Mouse (Mus musculus) stomach, embryonic 14.5 days (tissue): ENCODE measurements around the gene Fnbp4. TPM values are rescaled to one million over a fixed set of nuclear protein-coding genes. Genes with fewer than 3 reads are reported as not detected.

ENCODE experiments used
- ATAC-seq: fragments of 200-750 bp; cut with Nextera tagmentation; 2 replicates; pipeline ENCODE4 v1.8.0; 2017; ENCODE audit warnings: low read depth, moderate TSS enrichment; ENCODE audit not compliant: insufficient number of reproducible peaks, insufficient read depth, low FRiP score
- H3K27ac ChIP-seq: fragments of 300-500 bp; sonication (generic); 2 replicates; pipeline ENCODE4 v1.5.1; 2014; ENCODE audit warnings: mild to moderate bottlenecking, low read length, moderate library complexity, mixed read lengths
- H3K27me3 ChIP-seq: fragments of 300-500 bp; sonication (generic); 2 replicates; pipeline ENCODE4 v1.6.1; 2014; ENCODE audit warnings: low read length, control low read depth, mixed read lengths; ENCODE audit not compliant: control insufficient read depth, insufficient read depth
- H3K36me3 ChIP-seq: fragments of 300-500 bp; sonication (generic); 2 replicates; pipeline ENCODE4 v1.6.1; 2014; ENCODE audit warnings: mild to moderate bottlenecking, control low read depth, low read length, moderate library complexity, mixed read lengths; ENCODE audit not compliant: control insufficient read depth, insufficient read depth
- H3K4me1 ChIP-seq: fragments of 300-500 bp; sonication (generic); 2 replicates; pipeline ENCODE4 v1.6.1; 2014; ENCODE audit warnings: low read length, control low read depth, mixed read lengths; ENCODE audit not compliant: control insufficient read depth, insufficient read depth
- H3K4me2 ChIP-seq: fragments of 300-500 bp; sonication (generic); replicated peaks from 2 replicates; pipeline ENCODE4 v1.6.1; 2014; ENCODE audit warnings: low read depth, low read length, control low read depth
- H3K4me3 ChIP-seq: fragments of 300-500 bp; sonication (generic); 2 replicates; pipeline ENCODE4 v1.5.1; 2014; ENCODE audit warnings: low read depth, low read length, control low read depth
- H3K9ac ChIP-seq: fragments of 300-500 bp; sonication (generic); replicated peaks from 2 replicates; pipeline ENCODE4 v1.6.1; 2014; ENCODE audit warnings: low read depth, mild to moderate bottlenecking, control low read depth, low read length, moderate library complexity, mixed read lengths
- H3K9me3 ChIP-seq: fragments of 300-500 bp; sonication (generic); 2 replicates; pipeline ENCODE4 v1.6.1; 2016; ENCODE audit warnings: low read depth, low read length, control low read depth; ENCODE audit not compliant: control insufficient read depth
- WGBS: fragments of 180-500 bp; shearing (Covaris S2); extraction: QIAGEN DNeasy Blood & Tissue Kit; methylation state at CpG from one replicate; pipeline ENCODE4 v1.1.7; 2014; 5-methylcytosine and 5-hydroxymethylcytosine counted together
- polyA plus RNA-seq: library from polyadenylated mRNA; unstranded; fragments of >200 nt; fragmentation: Nextera tagmentation; extraction: Ambion mirVana; gene quantifications from 2 replicates; pipeline ENCODE4 v1.2.1, GENCODE M21; 2014

The Fnbp4 gene
- polyA plus RNA-seq, 1 experiment from 2014 or later, result 112 TPM

DNA sequence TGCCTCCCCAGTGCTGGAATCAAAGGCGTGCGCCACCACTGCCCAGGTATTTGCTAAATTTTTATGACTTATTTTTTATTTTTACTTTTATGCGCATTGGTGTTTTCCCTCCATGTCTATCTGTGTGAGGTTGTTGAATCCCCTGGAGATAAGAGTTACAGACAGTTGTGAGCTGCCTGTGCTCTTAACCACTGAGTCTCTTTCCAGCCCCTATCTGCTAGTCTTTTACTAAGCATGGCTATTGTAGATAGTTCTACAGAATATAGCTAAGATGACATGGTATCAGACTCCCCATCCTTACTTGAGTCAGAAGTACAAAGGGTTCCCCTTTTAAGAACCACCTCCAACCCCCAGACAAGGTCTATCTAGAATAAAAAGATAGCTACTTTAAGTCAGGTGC, 9.0 kb downstream of the Fnbp4 start:
- H3K9ac ChIP-seq, result no peak overlapping the region
- 95% methylated on average over 3 of the region's 3 CpGs for WGBS
- H3K27me3 ChIP-seq, result no peaks in the 10 kb centered on the region
- H3K27ac ChIP-seq, result no peak overlapping the region
- no peak for ATAC-seq
- H3K36me3 ChIP-seq, result peaks cover 67% of the 10 kb centered on the region
- H3K4me3 ChIP-seq, result no peak overlapping the region
- no peaks in the 10 kb centered on the region for H3K9me3 ChIP-seq
- H3K4me2 ChIP-seq, result no peak overlapping the region
- H3K4me1 ChIP-seq, result no peaks in the 10 kb centered on the region

DNA sequence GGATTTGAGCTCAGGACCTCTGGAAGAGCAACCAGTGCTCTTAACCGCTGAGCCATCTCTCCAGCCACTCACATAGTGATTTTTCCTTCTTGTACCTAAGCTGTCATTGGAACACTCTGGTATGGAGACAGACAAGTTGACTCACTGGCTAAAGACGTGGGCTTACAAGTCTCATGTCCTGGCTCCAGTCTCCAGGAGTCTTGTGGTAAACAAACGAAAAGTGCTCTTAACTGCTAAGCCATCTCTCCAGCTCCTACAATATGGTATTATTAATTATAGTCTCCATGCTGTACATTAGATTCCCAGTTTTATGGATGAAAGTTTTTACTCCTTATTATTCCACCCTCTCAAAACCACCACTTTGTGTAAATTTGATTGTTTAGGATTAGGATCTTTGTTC, 20.0 kb downstream of the Fnbp4 start:
- Histone ChIP-seq H3K4me1 (no peaks in the 10 kb centered on the region), H3K9ac (no peak overlapping the region), H3K36me3 (peaks cover 77% of the 10 kb centered on the region), H3K9me3 (no peaks in the 10 kb centered on the region), H3K27ac (no peak overlapping the region), H3K4me3 (no peak overlapping the region), H3K4me2 (no peak overlapping the region), H3K27me3 (no peaks in the 10 kb centered on the region)
- WGBS, result 72% methylated on average over 3 of the region's 3 CpGs
- no peak for ATAC-seq

GRCm38 (mm10) chr2:90781323-90781722, 36.2 kb downstream of the Fnbp4 start:
- Histone ChIP-seq H3K9ac (no peak overlapping the region), H3K36me3 (peaks cover 39% of the 10 kb centered on the region), H3K4me2 (no peak overlapping the region), H3K9me3 (no peaks in the 10 kb centered on the region), H3K4me3 (no peak overlapping the region), H3K4me1 (no peaks in the 10 kb centered on the region), H3K27me3 (no peaks in the 10 kb centered on the region), H3K27ac (no peak overlapping the region)
- no peak for ATAC-seq
- WGBS, result 37% methylated on average over 3 of the region's 3 CpGs

GRCm38 (mm10) chr2:90781938-90782337, 36.8 kb downstream of the Fnbp4 start:
- Histone ChIP-seq H3K36me3 (peaks cover 34% of the 10 kb centered on the region), H3K27ac (no peak overlapping the region), H3K4me1 (no peaks in the 10 kb centered on the region), H3K9ac (no peak overlapping the region), H3K27me3 (no peaks in the 10 kb centered on the region), H3K9me3 (no peaks in the 10 kb centered on the region), H3K4me2 (peak overlapping the region; percentile 53; the same call in 1 of the 2 replicates), H3K4me3 (no peak overlapping the region)
- 38% methylated on average over 2 of the region's 2 CpGs for WGBS
- no peak for ATAC-seq

- Histone ChIP-seq H3K4me2 (peak within 1 kb of the TSS; percentile 53), H3K36me3 (peaks cover 30% of the 10 kb centered on the region), H3K27me3 (no peaks in the 10 kb centered on the region), H3K4me3 (peak within 1 kb of the TSS; percentile 30), H3K9me3 (no peaks in the 10 kb centered on the region), H3K27ac (no peak within 1 kb of the TSS), H3K9ac (peak within 1 kb of the TSS; percentile 4; the same call in 1 of the 2 replicates), H3K4me1 (no peaks in the 10 kb centered on the region)
- WGBS, result 2% methylated on average over 11 of the region's 11 CpGs
- peak; percentile 68; the same call in 1 of the 2 replicates for ATAC-seq
Measured at GRCm38 (mm10) chr2:90782458-90782857, 37.3 kb downstream of the Fnbp4 start, which contains the start of gene Agbl2. Gene Agbl2 (plus strand): TSS chr2:90782727.

GRCm38 (mm10) chr2:90782901-90783486, 37.8 kb downstream of the Fnbp4 start:
- Histone ChIP-seq H3K4me2 (peak overlapping the region; percentile 53), H3K9ac (peak overlapping the region; percentile 4; the same call in 1 of the 2 replicates), H3K4me1 (no peaks in the 10 kb centered on the region), H3K27me3 (no peaks in the 10 kb centered on the region), H3K4me3 (peak overlapping the region; percentile 30), H3K36me3 (peaks cover 25% of the 10 kb centered on the region), H3K9me3 (no peaks in the 10 kb centered on the region), H3K27ac (no peak overlapping the region)
- WGBS, result 2% methylated on average over 28 of the region's 29 CpGs
- ATAC-seq, result peak; percentile 62; the same call in 1 of the 2 replicates

- no peak for ATAC-seq
- no peaks in the 10 kb centered on the region for H3K4me1 ChIP-seq
- no peak overlapping the region for H3K27ac ChIP-seq
- no peak overlapping the region for H3K4me2 ChIP-seq
- 86% methylated on average over 2 of the region's 2 CpGs for WGBS
- no peaks in the 10 kb centered on the region for H3K27me3 ChIP-seq
- H3K9ac ChIP-seq, result no peak overlapping the region
- H3K36me3 ChIP-seq, result no peaks in the 10 kb centered on the region
- H3K9me3 ChIP-seq, result no peaks in the 10 kb centered on the region
- H3K4me3 ChIP-seq, result no peak overlapping the region
Measured at GRCm38 (mm10) chr2:90788126-90788525, 43.0 kb downstream of the Fnbp4 start.

DNA sequence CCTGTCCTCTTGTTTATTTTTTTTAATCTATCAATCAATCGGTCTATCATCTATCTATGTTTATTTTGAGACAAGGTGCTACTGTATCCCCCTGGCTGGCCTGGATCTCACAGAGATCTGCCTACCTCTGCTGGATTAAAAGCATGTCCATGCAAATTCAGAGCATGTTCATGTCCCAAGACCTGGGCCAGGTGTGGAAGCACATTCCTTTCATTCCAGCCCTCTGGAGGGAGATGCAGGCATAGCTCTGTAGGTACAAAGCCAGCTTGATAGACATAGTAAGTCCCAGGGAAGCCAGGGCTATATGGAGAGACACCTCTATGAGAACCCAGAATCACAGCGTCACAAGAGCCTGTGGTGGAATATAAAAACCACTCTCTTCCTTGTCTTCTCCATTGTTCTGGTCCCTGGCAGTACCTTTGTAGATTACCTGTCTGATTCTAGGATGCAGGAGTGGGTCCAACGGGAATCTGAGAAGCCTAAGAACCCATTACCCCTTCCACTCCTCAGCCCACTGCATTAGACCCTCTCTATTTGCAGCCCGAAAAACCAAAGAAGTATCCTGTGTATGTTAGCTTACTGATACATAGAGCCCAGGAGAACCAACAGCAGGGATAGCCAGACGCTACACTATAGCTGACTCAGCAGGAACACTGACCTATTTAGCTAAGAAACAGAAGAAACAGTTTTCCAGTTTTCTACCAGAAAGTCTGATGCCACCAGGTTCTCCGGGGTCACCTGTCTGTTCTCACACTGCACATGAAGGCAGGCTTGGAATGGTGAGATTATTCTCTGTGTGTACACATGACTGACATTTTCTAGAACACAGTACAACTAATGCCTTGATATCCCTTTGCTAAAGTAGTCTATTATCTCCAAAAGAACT, 63.3 kb downstream of the Fnbp4 start:
- no peaks in the 10 kb centered on the region for H3K4me1 ChIP-seq

More for the DNA sequence above, 63.3 kb downstream of the Fnbp4 start:
- Histone ChIP-seq H3K36me3 (no peaks in the 10 kb centered on the region), H3K27ac (no peak overlapping the region), H3K9ac (no peak overlapping the region), H3K27me3 (no peaks in the 10 kb centered on the region), H3K4me2 (no peak overlapping the region), H3K4me3 (no peak overlapping the region), H3K9me3 (no peaks in the 10 kb centered on the region)
- WGBS, result 81% methylated on average over 6 of the region's 6 CpGs
- ATAC-seq, result no peak
